Mouse (Mus musculus) liver, adult 2 months (tissue): Measurements from ENCODE around the gene Abhd14a. TPM values are rescaled to one million over a fixed set of nuclear protein-coding genes. Genes with fewer than 3 reads are reported as not detected.

Experiments used
- DNase-seq: peaks from one replicate; pipeline ENCODE4 v3.0.0-alpha.2; 2011; ENCODE audit warnings: low read depth, low spot score; ENCODE audit errors: extremely low read depth
- H3K27ac ChIP-seq: fragments of 200-500 bp; replicated peaks from 2 replicates; pipeline ENCODE4 v1.5.1; 2012; ENCODE audit warnings: low read depth, mild to moderate bottlenecking, control low read depth, inconsistent platforms, low read length; ENCODE audit not compliant: insufficient read depth
- H3K27me3 ChIP-seq: fragments of 200-500 bp; 2 replicates; pipeline ENCODE4 v1.6.1; 2012; ENCODE audit warnings: mild to moderate bottlenecking, moderate library complexity, low read length, inconsistent platforms; ENCODE audit not compliant: control insufficient read depth, insufficient read depth
- H3K36me3 ChIP-seq: fragments of 200-500 bp; 2 replicates; pipeline ENCODE4 v1.6.1; 2012; ENCODE audit warnings: low read length, inconsistent platforms; ENCODE audit not compliant: control insufficient read depth, insufficient read depth
- H3K4me1 ChIP-seq: fragments of 200-500 bp; 2 replicates; pipeline ENCODE4 v1.6.1; 2011; ENCODE audit warnings: low read length; ENCODE audit not compliant: control insufficient read depth, insufficient read depth
- H3K4me3 ChIP-seq: fragments of 200-500 bp; 2 replicates; pipeline ENCODE4 v1.5.1; 2011; ENCODE audit warnings: low read depth, mild to moderate bottlenecking, control low read depth, low read length, moderate library complexity; ENCODE audit not compliant: insufficient read depth
- H3K79me2 ChIP-seq: fragments of 200-500 bp; 2 replicates; pipeline ENCODE4 v1.6.1; 2012; ENCODE audit warnings: inconsistent platforms, mild to moderate bottlenecking, low read length, moderate library complexity; ENCODE audit not compliant: control insufficient read depth, insufficient read depth
- H3K9ac ChIP-seq: fragments of 200-500 bp; 2 replicates; pipeline ENCODE4 v1.6.1; 2012; ENCODE audit warnings: low read depth, mild to moderate bottlenecking, control low read depth, inconsistent platforms, low read length
- CTCF ChIP-seq: fragments of 200-500 bp; IDR thresholded peaks from 2 replicates; pipeline ENCODE4 v1.5.1; 2011; ENCODE audit warnings: low read depth, low read length, control low read depth
- POLR2A ChIP-seq: fragments of 200-500 bp; IDR thresholded peaks from 2 replicates; pipeline ENCODE4 v1.6.1; 2011; ENCODE audit warnings: low read length, control low read depth; ENCODE audit not compliant: insufficient read depth; ENCODE audit errors: extremely low read depth
- WGBS: fragments of 180-500 bp; shearing (Covaris S2); methylation state at CpG from one replicate; pipeline ENCODE4 v1.1.7; 2018; 5-methylcytosine and 5-hydroxymethylcytosine counted together
- polyA plus RNA-seq: library from polyadenylated mRNA; depleted of rRNA; stranded (reverse); fragments of >200 nt; gene quantifications from 2 replicates; pipeline ENCODE4 v1.2.3, GENCODE M21; 2012
- total RNA-seq: library from RNA; depleted of rRNA; stranded (reverse); fragments of >200 nt; gene quantifications from 2 replicates; pipeline ENCODE4 v1.2.3, GENCODE M21; 2014

Abhd14a gene
- total and polyA plus RNA-seq, 2 experiments, result 8.2 to 22.7 TPM

GRCm38 (mm10) chr9:106451298-106451697 lies 3.8 kb upstream of the Abhd14a start:
- no peaks in the 10 kb centered on the region for H3K27me3 ChIP-seq
- peak overlapping the region; percentile 8; the same call in 1 of the 2 replicates for H3K9ac ChIP-seq
- peaks cover 11% of the 10 kb centered on the region; the same call in 1 of the 2 replicates for H3K79me2 ChIP-seq
- peak overlapping the region; percentile 30; the same call in 1 of the 2 replicates for H3K27ac ChIP-seq
- peaks cover 29% of the 10 kb centered on the region for H3K4me1 ChIP-seq
- H3K36me3 ChIP-seq, result peaks cover 7% of the 10 kb centered on the region; the same call in 1 of the 2 replicates
- DNase-seq, result no peak
- 51% methylated on average over 11 of the region's 11 CpGs for WGBS
- H3K4me3 ChIP-seq, result no peak overlapping the region
- TF ChIP-seq CTCF (no peak), POLR2A (no peak)

GRCm38 (mm10) chr9:106450661-106451060 lies 3.2 kb upstream of the Abhd14a start:
- no peaks in the 10 kb centered on the region for H3K27me3 ChIP-seq
- peaks cover 11% of the 10 kb centered on the region; the same call in 1 of the 2 replicates for H3K79me2 ChIP-seq
- peak; percentile 76 for DNase-seq
- H3K4me1 ChIP-seq, result peaks cover 29% of the 10 kb centered on the region
- 19% methylated on average over 9 of the region's 9 CpGs for WGBS
- TF ChIP-seq CTCF (no peak), POLR2A (no peak)
- peak overlapping the region; percentile 63; the same call in 1 of the 2 replicates for H3K4me3 ChIP-seq
- peak overlapping the region; percentile 100 for H3K27ac ChIP-seq
- H3K9ac ChIP-seq, result peak overlapping the region; percentile 93
- H3K36me3 ChIP-seq, result peaks cover 7% of the 10 kb centered on the region; the same call in 1 of the 2 replicates

GRCm38 (mm10) chr9:106449947-106450346 lies 2.5 kb upstream of the Abhd14a start:
- 41% methylated on average over 8 of the region's 8 CpGs for WGBS
- H3K79me2 ChIP-seq, result peaks cover 11% of the 10 kb centered on the region; the same call in 1 of the 2 replicates

GRCm38 (mm10) chr9:106448498-106449031 lies 1.1 kb upstream of the Abhd14a start:
- Histone ChIP-seq H3K4me1 (peaks cover 36% of the 10 kb centered on the region), H3K9ac (peak overlapping the region; percentile 93), H3K36me3 (peaks cover 7% of the 10 kb centered on the region; the same call in 1 of the 2 replicates), H3K27me3 (no peaks in the 10 kb centered on the region), H3K27ac (peak overlapping the region; percentile 100), H3K4me3 (peak overlapping the region; percentile 79), H3K79me2 (peaks cover 11% of the 10 kb centered on the region; the same call in 1 of the 2 replicates)
- peak; percentile 91 for DNase-seq
- TF ChIP-seq CTCF, result peak; percentile 90
- peak; percentile 79 for TF ChIP-seq POLR2A
- WGBS, result under 1% methylated on average over 23 of the region's 23 CpGs

More at GRCm38 (mm10) chr9:106449947-106450346, 2.5 kb upstream of the Abhd14a start:
- H3K9ac ChIP-seq, result peak overlapping the region; percentile 93
- peak overlapping the region; percentile 63 for H3K4me3 ChIP-seq
- H3K27me3 ChIP-seq, result no peaks in the 10 kb centered on the region
- peaks cover 7% of the 10 kb centered on the region; the same call in 1 of the 2 replicates for H3K36me3 ChIP-seq
- peak overlapping the region; percentile 100 for H3K27ac ChIP-seq
- TF ChIP-seq CTCF, result no peak
- no peak for TF ChIP-seq POLR2A
- peak; percentile 54 for DNase-seq
- peaks cover 33% of the 10 kb centered on the region for H3K4me1 ChIP-seq

GRCm38 (mm10) chr9:106447951-106448350 lies 473 bp upstream of the Abhd14a start:
- TF ChIP-seq CTCF (no peak), POLR2A (0 out of 2 replicates have a peak, but pooled peaks have one; percentile 9)
- peaks cover 36% of the 10 kb centered on the region for H3K4me1 ChIP-seq
- peak overlapping the region; percentile 100 for H3K27ac ChIP-seq
- DNase-seq, result peak; percentile 87
- 9% methylated on average over 9 of the region's 9 CpGs for WGBS
- H3K27me3 ChIP-seq, result no peaks in the 10 kb centered on the region
- H3K36me3 ChIP-seq, result peaks cover 7% of the 10 kb centered on the region; the same call in 1 of the 2 replicates
- H3K9ac ChIP-seq, result peak overlapping the region; percentile 93
- H3K79me2 ChIP-seq, result peaks cover 11% of the 10 kb centered on the region; the same call in 1 of the 2 replicates
- peak overlapping the region; percentile 79 for H3K4me3 ChIP-seq

- Histone ChIP-seq H3K36me3 (no peaks in the 10 kb centered on the region), H3K27ac (peak overlapping the region; percentile 21; the same call in 1 of the 2 replicates), H3K4me1 (peaks cover 15% of the 10 kb centered on the region), H3K4me3 (no peak overlapping the region), H3K27me3 (no peaks in the 10 kb centered on the region), H3K79me2 (peaks cover 2% of the 10 kb centered on the region; the same call in 1 of the 2 replicates), H3K9ac (no peak overlapping the region)
- 27% methylated on average over 4 of the region's 4 CpGs for WGBS
- DNase-seq, result peak; percentile 46
- TF ChIP-seq POLR2A (no peak), CTCF (no peak)
These were observed 2.6 kb downstream of the Abhd14a start for GRCm38 (mm10) chr9:106444836-106445235.
